Comparison of ENCODE assay signal across 8 mouse cellular contexts in the genomic region with DNA sequence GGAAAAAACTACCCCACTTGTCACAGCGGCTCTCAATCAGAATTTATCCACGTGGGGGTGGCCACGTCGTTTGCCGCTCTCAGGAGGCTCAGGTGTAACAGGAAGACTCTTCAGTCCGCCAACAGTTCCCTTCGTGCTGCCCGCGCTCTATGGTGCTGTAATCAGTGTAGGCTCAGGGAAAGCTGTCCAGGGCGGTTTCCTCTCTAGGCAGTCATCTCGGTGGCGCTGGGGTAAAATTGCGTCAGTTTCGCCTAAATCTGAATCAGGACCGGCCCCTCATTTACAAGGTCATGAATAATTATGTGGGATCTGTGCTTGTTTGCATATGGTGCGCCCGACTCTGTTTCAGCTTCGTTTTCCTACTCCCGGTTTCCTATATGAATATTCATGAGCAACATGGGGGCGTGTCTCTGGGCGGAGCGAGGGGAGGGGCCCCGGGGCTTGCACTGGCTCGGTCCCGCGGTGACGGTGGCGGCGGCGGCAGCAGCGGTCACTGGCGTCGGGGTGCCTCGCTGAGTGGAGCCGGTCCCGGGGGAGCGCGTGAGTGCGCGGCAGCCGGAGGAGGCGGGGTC. TPM values are rescaled to one million over a fixed set of nuclear protein-coding genes. Genes with fewer than 3 reads are reported as not detected.
DNase-seq lines count a peak whose midpoint lies in the region; ATAC-seq lines count a peak whose summit lies in the region.

TSS of gene Tnks1bp1 (plus strand) at position 427 of the 572 bp plus-strand sequence.

- no peaks in the 10 kb centered on the region for H3K9me3 ChIP-seq in heart, embryonic 10.5 days
- no peaks in the 10 kb centered on the region for H3K9me3 ChIP-seq in kidney, embryonic 15.5 days (replicated peaks)

- peak within 1 kb of the TSS; percentile 79 for H3K4me3 ChIP-seq in heart, embryonic 10.5 days
- peak within 1 kb of the TSS; percentile 77 for H3K4me3 ChIP-seq in kidney, embryonic 15.5 days (replicated peaks)

- WGBS in heart, embryonic 10.5 days = under 1% methylated on average over 42 of the region's 42 CpGs
- 1% methylated on average over 42 of the region's 42 CpGs for WGBS in kidney, embryonic 15.5 days

- peak within 1 kb of the TSS; percentile 86 for H3K27ac ChIP-seq in heart, embryonic 10.5 days
- H3K27ac ChIP-seq in kidney, embryonic 15.5 days = peak within 1 kb of the TSS; percentile 96

- H3K27me3 ChIP-seq in heart, embryonic 10.5 days (ENCODE audit: insufficient read depth, poor library complexity, severe bottlenecking) = no peaks in the 10 kb centered on the region
- no peaks in the 10 kb centered on the region for H3K27me3 ChIP-seq in kidney, embryonic 15.5 days

- peak within 1 kb of the TSS; percentile 62 for H3K9ac ChIP-seq in kidney, embryonic 15.5 days

- H3K36me3 ChIP-seq in heart, embryonic 10.5 days = peaks cover 57% of the 10 kb centered on the region
- peaks cover 53% of the 10 kb centered on the region for H3K36me3 ChIP-seq in kidney, embryonic 15.5 days

- peak; percentile 93 for ATAC-seq in erythroblast, adult 5-6 weeks (replicated peaks; ENCODE audit: low FRiP score, poor library complexity, severe bottlenecking)
- peak; percentile 90 for ATAC-seq in kidney, embryonic 15.5 days (replicated peaks; ENCODE audit: low FRiP score)
- ATAC-seq in monocyte, adult 5-6 weeks (replicated peaks; ENCODE audit: insufficient number of reproducible peaks, low FRiP score, low TSS enrichment, poor library complexity, severe bottlenecking) = peak; percentile 87

- peaks cover 46% of the 10 kb centered on the region for H3K4me1 ChIP-seq in heart, embryonic 10.5 days
- peaks cover 52% of the 10 kb centered on the region for H3K4me1 ChIP-seq in kidney, embryonic 15.5 days

- peak within 1 kb of the TSS; percentile 80 for H3K4me2 ChIP-seq in kidney, embryonic 15.5 days

- DNase-seq in B cell, adult 2 months = peak; percentile 99
- peak; percentile 98 for DNase-seq in brain, adult 2 months (ENCODE audit: low read depth, low spot score)
- peak; percentile 97 for DNase-seq in heart, embryonic 10.5 days (ENCODE audit: low spot score)
- peak; percentile 95 for DNase-seq in liver
- DNase-seq in spleen, postnatal 4 days (ENCODE audit: low spot score in 2 of 2) = peak; percentile 95 to 96

RNA-seq across cellular contexts. Expression of gene Tnks1bp1, which starts in this region (rescaled TPM):
- not detected in 2 replicates for total RNA-seq in erythroblast, adult 5-6 weeks (2015; ENCODE audit: low replicate concordance)
- total RNA-seq in erythroblast, adult 5-6 weeks (2017; ENCODE audit: low replicate concordance) = 1.2 and 1.5 TPM in 2 replicates
- 24.7 and 25.9 TPM in 2 replicates for polyA plus RNA-seq in heart, embryonic 10.5 days (2016; fragmentation: Nextera tagmentation; extraction: Ambion mirVana)
- 29.2 and 39.2 TPM in 2 replicates for polyA plus RNA-seq in kidney, embryonic 15.5 days (2015; fragmentation: Nextera tagmentation; extraction: Ambion mirVana)
- 7.1 to 18.7 TPM (median 10.0 TPM) in 3 replicates for total RNA-seq in monocyte, adult 5-6 weeks (2017)

Comparison
In these comparisons a context has a peak if more than half of its experiments do, and no peak if none do; other contexts are left out.
1. Peak in every context shown above with its lines: DNase-seq, ATAC-seq, H3K4me3 ChIP-seq and H3K27ac ChIP-seq.